Mouse (Mus musculus) small intestine, adult 2 months (tissue): ENCODE data around the gene Agfg1. TPM values are rescaled to one million over a fixed set of nuclear protein-coding genes. Genes with fewer than 3 reads are reported as not detected.
A peak's percentile ranks its signal among the peaks of the same experiment; 100 is the strongest.

Experiments used
- H3K27ac ChIP-seq: fragments of 200-500 bp; 2 replicates; pipeline ENCODE4 v1.5.1; 2012; ENCODE audit warnings: low read depth, low read length, control low read depth, inconsistent platforms; ENCODE audit not compliant: insufficient read depth
- H3K27me3 ChIP-seq: fragments of 200-500 bp; 2 replicates; pipeline ENCODE4 v1.6.1; 2012; ENCODE audit warnings: mild to moderate bottlenecking, moderate library complexity, low read length, inconsistent platforms; ENCODE audit not compliant: control insufficient read depth, insufficient read depth
- H3K36me3 ChIP-seq: fragments of 200-500 bp; 2 replicates; pipeline ENCODE4 v1.6.1; 2012; ENCODE audit warnings: mild to moderate bottlenecking, low read length, control low read depth, inconsistent platforms; ENCODE audit not compliant: control insufficient read depth, insufficient read depth
- H3K4me1 ChIP-seq: fragments of 200-500 bp; 2 replicates; pipeline ENCODE4 v1.6.1; 2012; ENCODE audit warnings: low read length, inconsistent platforms, mixed read lengths; ENCODE audit not compliant: control insufficient read depth, insufficient read depth, insufficient read length
- H3K4me3 ChIP-seq: fragments of 200-500 bp; 2 replicates; pipeline ENCODE4 v1.5.1; 2012; ENCODE audit warnings: low read depth, mild to moderate bottlenecking, control low read depth, inconsistent platforms, low read length, moderate library complexity
- CTCF ChIP-seq: fragments of 200-500 bp; IDR thresholded peaks from 2 replicates; pipeline ENCODE4 v1.5.1; 2012; ENCODE audit warnings: low read depth, mild to moderate bottlenecking, control low read depth, inconsistent platforms, low read length, moderate library complexity, mixed read lengths; ENCODE audit not compliant: insufficient replicate concordance, insufficient read length; ENCODE audit errors: extremely low read depth
- POLR2A ChIP-seq: fragments of 200-500 bp; IDR thresholded peaks from 2 replicates; pipeline ENCODE4 v1.6.1; 2012; ENCODE audit warnings: low read depth, mild to moderate bottlenecking, control low read depth, inconsistent platforms, low read length, moderate library complexity
- WGBS: fragments of 180-500 bp; shearing (Covaris S2); methylation state at CpG from one replicate; pipeline ENCODE4 v1.1.7; 2018; 5-methylcytosine and 5-hydroxymethylcytosine counted together
- polyA plus RNA-seq: library from polyadenylated mRNA; depleted of rRNA; stranded (reverse); fragments of >200 nt; gene quantifications from 2 replicates; pipeline ENCODE4 v1.2.3, GENCODE M21; 2012

Agfg1 gene
- polyA plus RNA-seq, 1 experiment = 46.7 TPM

DNA sequence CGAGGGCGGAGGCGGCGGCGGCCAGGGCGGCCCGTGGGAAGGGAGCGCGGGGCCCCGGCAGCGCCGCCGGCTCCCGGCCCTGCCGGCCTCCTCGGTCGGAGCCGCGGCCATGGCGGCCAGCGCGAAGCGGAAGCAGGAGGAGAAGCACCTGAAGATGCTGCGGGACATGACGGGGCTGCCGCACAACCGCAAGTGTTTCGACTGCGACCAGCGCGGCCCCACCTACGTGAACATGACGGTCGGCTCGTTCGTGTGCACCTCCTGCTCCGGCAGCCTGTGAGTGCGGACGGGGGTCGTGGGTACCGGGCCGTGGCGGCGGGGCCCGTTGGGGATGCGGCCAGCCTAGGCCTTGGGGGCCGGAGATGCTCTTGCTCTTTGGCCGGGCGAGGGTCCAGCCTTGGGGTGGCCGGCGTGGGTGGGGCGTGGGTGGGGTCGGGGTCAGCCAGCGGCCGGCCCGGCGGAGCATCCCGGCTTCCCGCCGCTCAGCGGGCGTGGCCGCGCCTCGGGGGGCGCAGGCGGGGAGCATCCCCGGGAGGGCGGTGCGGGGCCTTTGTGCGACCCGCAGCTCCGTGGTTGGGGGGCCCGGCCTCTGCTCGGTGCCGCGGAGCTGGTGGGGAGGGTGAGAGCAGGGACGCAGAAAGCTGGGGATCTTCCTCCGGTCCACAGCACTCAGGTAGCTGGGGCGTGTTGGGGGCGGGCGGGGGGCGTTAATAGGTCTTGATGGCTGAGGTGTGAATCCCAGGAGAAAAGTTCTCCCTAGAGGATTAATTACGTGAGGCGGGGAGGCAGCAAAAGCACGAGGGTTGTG, 535 bp downstream of the Agfg1 start:
- 1% methylated on average over 84 of the region's 86 CpGs for WGBS
- no peak for TF ChIP-seq POLR2A
- no peak for TF ChIP-seq CTCF
- H3K36me3 ChIP-seq = no peaks in the 10 kb centered on the region
- H3K27me3 ChIP-seq = no peaks in the 10 kb centered on the region
- peak overlapping the region; percentile 87 for H3K4me3 ChIP-seq
- H3K4me1 ChIP-seq = peaks cover 3% of the 10 kb centered on the region
- peak overlapping the region; percentile 63 for H3K27ac ChIP-seq

DNA sequence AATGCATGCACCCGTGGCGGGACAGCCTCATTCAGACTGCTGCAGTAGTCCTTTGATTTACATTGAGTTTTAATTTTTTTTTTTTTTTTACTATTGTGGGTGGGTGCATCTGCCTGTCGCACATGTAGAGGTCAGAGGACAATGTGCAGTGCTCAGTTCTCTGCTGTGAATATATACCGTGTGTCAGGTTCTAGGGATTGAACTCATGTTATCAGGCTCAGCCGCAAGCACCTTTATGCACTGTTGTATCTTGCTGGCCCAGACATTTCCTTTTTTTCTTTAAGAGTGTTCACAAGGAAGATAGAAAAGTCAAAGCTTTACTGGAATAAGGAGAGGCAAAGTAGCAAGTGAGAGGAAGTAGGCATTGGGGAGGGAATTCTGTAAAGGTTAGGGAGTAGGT, 16.4 kb downstream of the Agfg1 start:
- H3K27ac ChIP-seq = no peak overlapping the region
- WGBS = 50% methylated on average over 5 of the region's 5 CpGs
- 0 out of 2 replicates have a peak, but pooled peaks cover 2% of the 10 kb centered on the region for H3K4me1 ChIP-seq
- TF ChIP-seq POLR2A (no peak), CTCF (no peak)
- H3K27me3 ChIP-seq = no peaks in the 10 kb centered on the region
- peaks cover 4% of the 10 kb centered on the region for H3K36me3 ChIP-seq
- no peak overlapping the region for H3K4me3 ChIP-seq

DNA sequence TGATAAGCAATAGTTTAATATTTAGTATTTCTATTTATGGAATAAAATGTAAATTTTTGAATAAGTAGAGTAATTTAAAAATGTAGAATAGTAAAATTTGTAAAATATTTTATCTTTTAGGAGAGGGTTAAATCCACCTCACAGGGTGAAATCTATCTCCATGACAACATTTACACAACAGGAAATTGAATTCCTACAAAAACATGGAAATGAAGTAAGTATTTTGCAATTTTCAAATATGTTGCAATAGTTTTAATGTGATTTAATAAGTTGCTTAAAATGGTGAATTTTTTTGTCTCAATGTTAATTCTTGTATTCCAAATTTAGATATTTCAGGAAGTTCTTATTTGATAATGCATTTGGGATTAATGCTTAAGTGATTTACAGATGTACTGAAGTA, 19.0 kb downstream of the Agfg1 start:
- Histone ChIP-seq H3K4me1 (peaks cover 5% of the 10 kb centered on the region; the same call in 1 of the 2 replicates), H3K36me3 (peaks cover 13% of the 10 kb centered on the region), H3K27ac (no peak overlapping the region), H3K4me3 (no peak overlapping the region), H3K27me3 (no peaks in the 10 kb centered on the region)
- TF ChIP-seq POLR2A (no peak), CTCF (no peak)

DNA sequence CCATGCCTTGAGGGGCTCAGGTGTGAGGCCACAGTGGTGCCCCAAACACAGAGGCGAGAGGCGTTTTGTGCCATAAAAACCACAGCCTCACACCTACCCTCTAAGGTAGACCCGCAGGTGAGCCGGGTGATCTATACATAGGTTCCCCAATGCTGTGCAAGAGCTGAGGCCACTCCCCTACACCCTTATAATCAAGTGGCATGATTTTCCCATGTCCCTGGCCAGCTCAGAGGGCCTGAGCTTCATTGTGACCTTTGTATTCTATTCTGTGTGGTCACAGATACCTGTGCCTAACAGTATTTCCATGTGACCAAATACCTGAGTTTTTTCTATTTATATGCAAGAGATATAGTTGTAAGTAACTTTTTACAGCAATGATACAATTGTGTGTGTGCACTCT, 21.1 kb downstream of the Agfg1 start:
- no peak overlapping the region for H3K27ac ChIP-seq
- no peak overlapping the region for H3K4me3 ChIP-seq
- no peak for TF ChIP-seq CTCF
- no peak for TF ChIP-seq POLR2A
- H3K4me1 ChIP-seq = peaks cover 5% of the 10 kb centered on the region; the same call in 1 of the 2 replicates
- 71% methylated on average over 4 of the region's 4 CpGs for WGBS
- H3K36me3 ChIP-seq = peaks cover 13% of the 10 kb centered on the region
- H3K27me3 ChIP-seq = no peaks in the 10 kb centered on the region

DNA sequence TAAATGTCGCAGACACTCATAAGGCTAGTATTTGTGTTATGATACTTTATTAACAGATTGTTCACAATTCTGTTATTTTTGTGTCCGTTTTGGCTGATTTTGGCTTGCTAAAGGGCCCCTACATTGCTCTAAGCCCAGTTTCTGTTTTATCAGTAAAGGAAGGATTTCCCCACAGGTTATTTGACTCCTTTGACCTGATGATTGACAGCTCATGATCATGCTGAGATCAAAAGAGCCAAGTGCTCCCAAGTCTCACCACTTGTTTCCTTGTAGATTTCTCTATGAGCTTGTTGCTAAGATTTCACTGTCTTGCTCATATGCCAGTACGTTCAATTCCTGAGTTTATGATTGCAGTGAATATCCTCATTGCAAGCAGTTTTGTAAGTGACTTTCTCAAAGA, 30.9 kb downstream of the Agfg1 start:
- H3K4me3 ChIP-seq = no peak overlapping the region
- H3K27ac ChIP-seq = no peak overlapping the region
- H3K36me3 ChIP-seq = peaks cover 15% of the 10 kb centered on the region
- no peaks in the 10 kb centered on the region for H3K27me3 ChIP-seq
- TF ChIP-seq CTCF = no peak
- no peak for TF ChIP-seq POLR2A
- 86% methylated on average over 3 of the region's 3 CpGs for WGBS
- H3K4me1 ChIP-seq = no peaks in the 10 kb centered on the region

DNA sequence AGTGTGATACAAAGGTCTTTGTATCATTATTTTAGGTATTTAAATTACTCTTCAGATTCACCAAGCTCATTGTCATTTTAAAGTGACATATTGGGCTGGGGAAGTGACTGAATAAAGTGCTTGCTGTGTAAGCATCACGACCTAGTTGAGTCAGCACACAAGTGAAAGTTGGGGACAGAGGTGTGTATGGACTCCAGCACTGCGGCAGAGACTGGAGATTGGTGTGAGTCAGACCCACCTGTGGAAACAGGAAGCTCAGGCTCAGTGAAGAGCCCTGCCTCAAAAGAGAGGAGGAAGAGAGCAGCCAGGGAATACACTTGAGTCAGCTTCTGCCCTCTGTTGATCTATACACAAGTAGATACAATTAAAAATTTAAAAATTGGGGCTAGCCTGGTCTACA, 39.9 kb downstream of the Agfg1 start:
- TF ChIP-seq POLR2A (no peak), CTCF (no peak)
- no peaks in the 10 kb centered on the region for H3K27me3 ChIP-seq
- no peak overlapping the region for H3K4me3 ChIP-seq
- H3K36me3 ChIP-seq = peaks cover 36% of the 10 kb centered on the region
- WGBS = 33% methylated on average over 2 of the region's 2 CpGs
- H3K27ac ChIP-seq = no peak overlapping the region
- no peaks in the 10 kb centered on the region for H3K4me1 ChIP-seq

DNA sequence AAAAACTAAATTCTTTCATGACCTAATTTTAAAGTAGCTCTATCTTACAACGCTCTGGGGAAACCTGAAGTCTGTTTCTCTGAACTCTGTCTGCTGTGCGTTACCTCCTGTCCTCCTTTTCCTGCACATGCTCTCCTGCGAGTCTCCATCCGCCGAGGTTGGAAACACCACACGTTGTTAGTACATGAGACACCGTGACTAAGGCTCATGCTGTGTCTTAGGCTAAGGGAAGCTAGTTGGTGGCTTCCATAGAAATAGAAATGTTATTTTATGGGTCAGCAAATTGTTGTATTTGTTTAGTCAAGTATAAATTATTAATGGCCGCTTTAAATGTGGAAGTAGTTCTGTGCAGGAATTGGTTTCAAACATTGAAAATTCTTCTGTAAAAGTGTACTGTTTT, 40.9 kb downstream of the Agfg1 start:
- 90% methylated on average over 8 of the region's 8 CpGs for WGBS

More for the DNA sequence above, 40.9 kb downstream of the Agfg1 start:
- Histone ChIP-seq H3K4me1 (no peaks in the 10 kb centered on the region), H3K27ac (no peak overlapping the region), H3K27me3 (no peaks in the 10 kb centered on the region), H3K4me3 (no peak overlapping the region), H3K36me3 (peaks cover 42% of the 10 kb centered on the region)
- TF ChIP-seq POLR2A (no peak), CTCF (no peak)
